Mouse (Mus musculus): ENCODE data around the gene Mastl. TPM values are rescaled to one million over a fixed set of nuclear protein-coding genes. Genes with fewer than 3 reads are reported as not detected.

Mastl gene
- polyA plus RNA-seq (2012; rRNA removed) (4.1 and 5.5 TPM in 2 replicates), polyA plus RNA-seq (2014; fragmentation: Nextera tagmentation; extraction: Ambion mirVana) (7.7 and 8.4 TPM in 2 replicates)

- H3K4me3 ChIP-seq (replicated peaks; ENCODE audit: low read length): peak within 1 kb of the TSS; percentile 83
- H3K27me3 ChIP-seq (ENCODE audit: control insufficient read depth, insufficient read depth, low read length): no peaks in the 10 kb centered on the region
- WGBS: under 1% methylated on average over 60 of the region's 61 CpGs
- peak within 1 kb of the TSS; percentile 96 for H3K27ac ChIP-seq (replicated peaks; ENCODE audit: low read depth, low read length)
- peaks cover 3% of the 10 kb centered on the region; the same call in 1 of the 2 replicates for H3K36me3 ChIP-seq (ENCODE audit: control insufficient read depth, insufficient read depth, low read length)
- ATAC-seq (ENCODE audit: low FRiP score, low read depth): peak; percentile 98
- peak within 1 kb of the TSS; percentile 68 for H3K4me2 ChIP-seq (replicated peaks; ENCODE audit: low read depth, low read length, severe bottlenecking)
- H3K9me3 ChIP-seq (ENCODE audit: control insufficient read depth, low read length): no peaks in the 10 kb centered on the region
- peaks cover 14% of the 10 kb centered on the region for H3K4me1 ChIP-seq (ENCODE audit: control insufficient read depth, insufficient read depth, low read length)
- DNase-seq (ENCODE audit: low spot score): peak; percentile 97
- no peak; the same call in 1 of the 2 replicates for TF ChIP-seq POLR2A (IDR thresholded peaks at IDR 0.05; ENCODE audit: borderline replicate concordance, extremely low read depth, insufficient read depth, insufficient read length)
- H3K9ac ChIP-seq (ENCODE audit: low read depth, low read length, severe bottlenecking): peak within 1 kb of the TSS; percentile 82
These were observed at the start of gene Mastl, which contains the start of gene Yme1l1 for GRCm38 (mm10) chr2:23155777-23156607. Mastl (minus strand) TSS chr2:23156024. Yme1l1 (plus strand) TSS chr2:23156369.

- Histone ChIP-seq H3K9ac (ENCODE audit: low read depth, low read length, severe bottlenecking) (no peak overlapping the region), H3K9me3 (ENCODE audit: control insufficient read depth, low read length) (no peaks in the 10 kb centered on the region), H3K27me3 (ENCODE audit: control insufficient read depth, insufficient read depth, low read length) (no peaks in the 10 kb centered on the region), H3K27ac (replicated peaks; ENCODE audit: low read depth, low read length) (no peak overlapping the region), H3K4me3 (replicated peaks; ENCODE audit: low read length) (no peak overlapping the region), H3K36me3 (ENCODE audit: control insufficient read depth, insufficient read depth, low read length) (peaks cover 13% of the 10 kb centered on the region), H3K4me1 (ENCODE audit: control insufficient read depth, insufficient read depth, low read length) (no peaks in the 10 kb centered on the region), H3K4me2 (replicated peaks; ENCODE audit: low read depth, low read length, severe bottlenecking) (no peak overlapping the region)
- ATAC-seq (ENCODE audit: low FRiP score, low read depth) (no peak), DNase-seq (ENCODE audit: low spot score) (no peak)
- WGBS: 64% methylated on average over 15 of the region's 15 CpGs
- TF ChIP-seq POLR2A (IDR thresholded peaks at IDR 0.05; ENCODE audit: borderline replicate concordance, extremely low read depth, insufficient read depth, insufficient read length): no peak
These were observed 47.3 kb upstream of the Mastl start for GRCm38 (mm10) chr2:23202900-23203670.

- Histone ChIP-seq H3K4me2 (replicated peaks; ENCODE audit: low read depth, low read length, severe bottlenecking) (no peak overlapping the region), H3K4me3 (replicated peaks; ENCODE audit: low read length) (no peak overlapping the region), H3K4me1 (ENCODE audit: control insufficient read depth, insufficient read depth, low read length) (no peaks in the 10 kb centered on the region), H3K9me3 (ENCODE audit: control insufficient read depth, low read length) (no peaks in the 10 kb centered on the region), H3K27ac (replicated peaks; ENCODE audit: low read depth, low read length) (no peak overlapping the region), H3K9ac (ENCODE audit: low read depth, low read length, severe bottlenecking) (no peak overlapping the region), H3K27me3 (ENCODE audit: control insufficient read depth, insufficient read depth, low read length) (no peaks in the 10 kb centered on the region), H3K36me3 (ENCODE audit: control insufficient read depth, insufficient read depth, low read length) (peaks cover 18% of the 10 kb centered on the region)
- no peak for DNase-seq (ENCODE audit: low spot score)
- no peak for ATAC-seq (ENCODE audit: low FRiP score, low read depth)
- TF ChIP-seq POLR2A (IDR thresholded peaks at IDR 0.05; ENCODE audit: borderline replicate concordance, extremely low read depth, insufficient read depth, insufficient read length): no peak
- WGBS: 95% methylated on average over 1 of the region's 1 CpGs
These were observed 45.2 kb upstream of the Mastl start for GRCm38 (mm10) chr2:23201034-23201433.

GRCm38 (mm10) chr2:23194366-23194765, 38.5 kb upstream of the Mastl start:
- H3K4me1 ChIP-seq (ENCODE audit: control insufficient read depth, insufficient read depth, low read length): no peaks in the 10 kb centered on the region
- no peak overlapping the region for H3K4me3 ChIP-seq (replicated peaks; ENCODE audit: low read length)
- no peak for DNase-seq (ENCODE audit: low spot score)
- H3K9ac ChIP-seq (ENCODE audit: low read depth, low read length, severe bottlenecking): no peak overlapping the region
- H3K27ac ChIP-seq (replicated peaks; ENCODE audit: low read depth, low read length): no peak overlapping the region
- no peaks in the 10 kb centered on the region for H3K27me3 ChIP-seq (ENCODE audit: control insufficient read depth, insufficient read depth, low read length)
- H3K36me3 ChIP-seq (ENCODE audit: control insufficient read depth, insufficient read depth, low read length): peaks cover 59% of the 10 kb centered on the region
- no peak overlapping the region for H3K4me2 ChIP-seq (replicated peaks; ENCODE audit: low read depth, low read length, severe bottlenecking)
- TF ChIP-seq POLR2A (IDR thresholded peaks at IDR 0.05; ENCODE audit: borderline replicate concordance, extremely low read depth, insufficient read depth, insufficient read length): no peak
- ATAC-seq (ENCODE audit: low FRiP score, low read depth): no peak
- WGBS: 84% methylated on average over 1 of the region's 1 CpGs
- no peaks in the 10 kb centered on the region for H3K9me3 ChIP-seq (ENCODE audit: control insufficient read depth, low read length)

GRCm38 (mm10) chr2:23172305-23172704, 16.5 kb upstream of the Mastl start:
- Histone ChIP-seq H3K27ac (replicated peaks; ENCODE audit: low read depth, low read length) (no peak overlapping the region), H3K9me3 (ENCODE audit: control insufficient read depth, low read length) (no peaks in the 10 kb centered on the region), H3K27me3 (ENCODE audit: control insufficient read depth, insufficient read depth, low read length) (no peaks in the 10 kb centered on the region), H3K4me1 (ENCODE audit: control insufficient read depth, insufficient read depth, low read length) (no peaks in the 10 kb centered on the region), H3K9ac (ENCODE audit: low read depth, low read length, severe bottlenecking) (no peak overlapping the region), H3K4me3 (replicated peaks; ENCODE audit: low read length) (no peak overlapping the region), H3K4me2 (replicated peaks; ENCODE audit: low read depth, low read length, severe bottlenecking) (no peak overlapping the region), H3K36me3 (ENCODE audit: control insufficient read depth, insufficient read depth, low read length) (peaks cover 83% of the 10 kb centered on the region)
- no peak for TF ChIP-seq POLR2A (IDR thresholded peaks at IDR 0.05; ENCODE audit: borderline replicate concordance, extremely low read depth, insufficient read depth, insufficient read length)
- ATAC-seq (ENCODE audit: low FRiP score, low read depth) (no peak), DNase-seq (ENCODE audit: low spot score) (no peak)
- WGBS: 81% methylated on average over 3 of the region's 3 CpGs

All from limb, embryonic 14.5 days (tissue).